Mouse (Mus musculus): Measurements from ENCODE around the gene Kmt2e. TPM values are rescaled to one million over a fixed set of nuclear protein-coding genes. Genes with fewer than 3 reads are reported as not detected.

Kmt2e gene
- polyA plus RNA-seq (2012; rRNA removed), result 15.8 and 23.6 TPM in 2 replicates

- DNase-seq (ENCODE audit: low read depth), result no peak
These were observed at the start of gene Kmt2e for GRCm38 (mm10) chr5:23433720-23434597. Gene Kmt2e, plus strand, starts transcription at chr5:23434441.

DNA sequence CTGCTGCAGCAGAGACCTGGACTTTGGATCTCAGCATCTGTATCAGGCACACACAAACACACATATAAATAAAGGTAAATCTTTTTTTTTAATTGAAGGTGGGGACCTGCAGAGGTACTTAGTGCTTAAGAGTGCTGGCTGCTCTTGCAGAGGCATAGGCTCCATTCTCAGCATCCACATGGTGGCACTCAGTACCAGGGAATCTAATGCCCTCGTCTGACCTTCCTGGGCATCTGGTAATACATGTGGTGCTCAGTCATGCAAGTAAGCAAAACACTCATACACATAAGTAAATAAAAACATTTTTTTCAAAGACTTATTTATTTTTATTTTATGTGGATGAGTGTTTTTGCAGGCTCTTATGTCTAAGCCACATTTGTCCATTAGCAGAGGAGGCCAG, 49.1 kb upstream of the Kmt2e start:
- no peak for DNase-seq (ENCODE audit: low read depth)

GRCm38 (mm10) chr5:23385763-23386217, 48.5 kb upstream of the Kmt2e start:
- no peak for DNase-seq (ENCODE audit: low read depth)

DNA sequence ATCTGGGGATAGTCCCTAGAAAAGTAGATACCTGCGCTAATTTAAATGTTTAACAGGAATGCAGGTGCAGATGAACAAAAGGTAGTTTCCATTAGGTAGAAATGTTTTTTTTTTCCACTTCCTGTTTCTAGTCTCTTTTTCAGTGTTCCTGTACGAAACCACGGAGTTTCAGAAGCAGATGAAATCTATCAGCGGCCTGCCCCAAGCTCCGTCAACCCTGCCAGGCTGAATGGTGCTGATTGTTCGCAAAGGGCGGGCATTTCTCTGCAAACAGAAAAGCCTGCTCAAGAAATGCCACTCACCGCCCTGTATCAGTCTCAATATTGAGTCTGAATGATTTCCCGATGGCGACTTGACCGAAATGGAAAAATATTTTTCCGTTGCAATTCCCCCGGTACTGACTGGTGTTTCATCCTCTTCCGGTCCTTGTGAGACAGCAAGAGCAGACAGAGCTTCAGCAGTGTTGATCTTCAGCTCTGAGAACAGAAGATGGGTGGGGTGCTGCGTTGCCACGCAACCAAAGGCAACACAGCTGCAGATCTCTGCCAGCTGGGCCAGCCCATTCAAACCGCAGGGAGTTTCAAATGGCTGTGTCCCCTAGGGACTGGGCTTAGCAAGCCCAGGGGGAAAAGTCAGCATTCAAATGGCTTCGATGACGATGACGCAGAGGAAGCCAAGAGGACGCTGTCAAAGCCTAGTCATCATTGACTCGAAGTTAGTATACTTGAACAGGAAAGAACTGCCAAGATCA, 47.5 kb upstream of the Kmt2e start:
- no peak for DNase-seq (ENCODE audit: low read depth)

DNA sequence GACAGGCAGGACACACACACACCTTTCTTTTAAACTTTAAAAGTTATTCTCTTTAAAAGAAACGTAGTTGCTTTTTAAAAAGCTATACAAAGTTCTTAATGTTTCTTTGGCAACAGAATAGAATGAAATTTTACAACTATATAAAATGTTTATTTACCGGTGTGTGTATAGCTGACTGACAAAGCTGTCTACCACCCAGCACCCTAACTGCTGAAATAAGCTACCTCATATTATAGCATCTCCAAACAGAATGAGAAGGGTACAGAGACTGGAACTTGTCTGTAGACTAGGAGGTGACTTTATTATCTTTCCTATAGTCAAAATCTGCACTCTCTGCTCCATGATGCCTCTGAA, 47.0 kb upstream of the Kmt2e start:
- no peak for DNase-seq (ENCODE audit: low read depth)

DNA sequence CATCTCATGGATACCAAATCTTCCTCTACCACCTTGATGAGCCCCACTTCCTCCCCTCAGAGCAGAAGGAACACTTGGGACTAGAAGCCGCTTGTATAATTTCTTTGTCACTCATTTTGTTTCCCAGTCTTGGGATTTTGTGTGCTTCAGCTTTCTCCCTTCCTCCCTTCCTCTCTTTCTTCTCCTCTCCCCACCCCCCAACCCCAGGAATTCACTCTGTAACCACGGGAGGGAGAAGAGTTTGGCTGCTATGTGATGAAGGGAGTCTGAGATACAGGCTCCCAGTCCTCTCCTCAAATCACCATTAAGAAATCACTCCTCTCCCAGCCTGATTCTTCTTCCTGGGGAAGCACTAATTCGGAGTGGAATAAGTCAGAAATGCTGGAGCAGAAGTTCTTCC, 46.1 kb upstream of the Kmt2e start:
- DNase-seq (ENCODE audit: low read depth), result no peak

DNA sequence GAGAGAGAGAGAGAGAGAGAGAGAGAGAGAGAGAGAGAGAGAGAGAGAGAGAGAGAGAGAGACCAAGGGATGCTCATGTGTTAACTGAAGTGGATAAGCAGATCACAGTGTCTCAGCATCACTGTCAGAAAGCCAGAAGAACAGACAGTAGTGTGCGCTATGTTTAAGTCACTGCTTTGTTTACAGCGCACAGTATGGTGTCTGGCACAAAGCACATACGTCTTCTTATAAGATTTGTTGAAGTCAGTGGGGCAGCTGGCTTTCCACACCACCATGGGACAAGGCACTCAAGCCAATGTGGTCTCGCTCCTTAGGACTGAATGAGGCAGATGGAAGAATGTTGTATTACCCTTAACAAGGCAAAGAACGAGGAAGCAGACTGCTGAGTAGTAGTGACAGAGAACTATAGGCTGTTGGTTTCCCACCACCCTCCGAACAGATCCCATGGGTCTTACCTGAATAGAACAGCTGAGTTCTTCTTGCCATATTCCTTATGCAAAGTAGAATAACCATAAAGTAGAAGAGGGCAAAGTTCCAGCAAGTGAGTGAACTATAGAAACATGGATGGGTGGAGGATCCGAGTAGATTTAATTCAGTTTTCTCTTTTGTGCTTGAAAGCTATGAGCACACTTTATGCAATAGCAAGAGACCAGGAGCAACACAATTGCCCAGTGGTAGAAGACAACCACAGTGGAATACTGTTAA, 44.5 kb upstream of the Kmt2e start:
- DNase-seq (ENCODE audit: low read depth), result no peak

- DNase-seq (ENCODE audit: low read depth), result no peak
These were observed 42.5 kb upstream of the Kmt2e start for GRCm38 (mm10) chr5:23391714-23392113.

DNA sequence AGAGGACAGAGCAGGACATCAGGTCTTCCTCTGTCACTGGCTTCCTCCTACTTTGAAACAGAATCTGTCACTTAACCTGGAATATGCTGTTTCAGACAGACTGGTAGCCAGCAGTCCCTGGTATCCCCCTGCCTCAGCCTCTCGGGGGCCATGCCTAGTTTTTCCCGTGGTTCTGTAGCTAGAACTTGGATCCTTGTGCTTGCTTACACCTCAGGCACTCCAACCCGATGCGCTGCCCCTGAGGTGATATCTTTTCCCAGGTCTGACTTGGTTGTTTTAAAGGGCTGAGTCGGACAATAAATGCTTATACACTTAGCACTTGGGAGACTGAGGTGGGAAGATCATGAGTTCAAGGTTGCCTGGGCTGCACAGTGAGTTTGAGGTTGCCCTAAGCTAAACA, 40.4 kb upstream of the Kmt2e start:
- DNase-seq (ENCODE audit: low read depth), result no peak

GRCm38 (mm10) chr5:23394366-23395145, 39.7 kb upstream of the Kmt2e start:
- DNase-seq (ENCODE audit: low read depth), result no peak

DNA sequence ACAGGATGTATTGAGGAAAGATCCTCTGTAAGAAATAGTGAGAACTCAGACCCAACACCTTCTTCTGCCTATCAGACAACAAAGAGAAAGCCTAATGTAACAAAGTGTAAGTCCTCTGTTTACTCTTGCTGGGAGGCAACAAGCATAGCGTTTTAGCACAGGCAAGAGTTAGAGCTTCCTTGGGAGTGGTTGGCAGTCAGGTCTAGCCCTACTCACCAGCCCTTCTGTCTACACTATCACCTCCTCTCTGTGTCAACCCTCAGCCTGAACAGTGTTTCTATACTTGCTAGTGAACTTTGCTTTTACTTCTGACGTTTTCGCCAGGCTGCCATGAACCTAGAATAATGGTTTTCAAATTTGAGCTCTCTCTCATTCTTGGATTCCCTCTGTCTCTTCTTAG, 38.5 kb upstream of the Kmt2e start:
- no peak for DNase-seq (ENCODE audit: low read depth)

- DNase-seq (ENCODE audit: low read depth), result no peak
These were observed 37.5 kb upstream of the Kmt2e start for GRCm38 (mm10) chr5:23396756-23397155.

- DNase-seq (ENCODE audit: low read depth), result no peak
These were observed 34.1 kb upstream of the Kmt2e start for GRCm38 (mm10) chr5:23400156-23400555.

DNA sequence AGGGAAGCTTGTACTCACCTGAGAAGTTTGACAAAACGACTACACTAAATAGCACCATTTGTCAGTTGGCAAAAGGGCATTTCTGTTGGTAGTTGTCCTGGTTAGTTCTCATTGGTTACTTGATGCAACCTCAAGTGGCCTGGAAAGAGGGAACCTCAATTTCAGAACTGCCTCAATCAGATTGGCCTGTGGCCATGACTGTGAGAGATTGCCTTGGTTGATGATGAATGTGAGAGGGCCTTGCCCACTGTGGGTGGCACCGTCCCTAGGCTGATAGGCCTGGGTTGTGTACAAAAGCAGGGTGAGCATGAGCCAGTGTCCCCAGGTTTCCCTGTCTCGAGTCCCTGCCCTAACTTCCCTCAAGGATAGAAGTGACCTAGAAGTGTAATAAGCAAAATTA, 33.4 kb upstream of the Kmt2e start:
- DNase-seq (ENCODE audit: low read depth), result no peak

- DNase-seq (ENCODE audit: low read depth), result peak; percentile 94
These were observed 32.9 kb upstream of the Kmt2e start for GRCm38 (mm10) chr5:23401368-23401767.

- no peak for DNase-seq (ENCODE audit: low read depth)
These were observed 32.2 kb upstream of the Kmt2e start for GRCm38 (mm10) chr5:23401999-23402398.

GRCm38 (mm10) chr5:23403161-23403560, 31.1 kb upstream of the Kmt2e start:
- no peak for DNase-seq (ENCODE audit: low read depth)

GRCm38 (mm10) chr5:23405666-23406404, 28.4 kb upstream of the Kmt2e start:
- no peak for DNase-seq (ENCODE audit: low read depth)

DNA sequence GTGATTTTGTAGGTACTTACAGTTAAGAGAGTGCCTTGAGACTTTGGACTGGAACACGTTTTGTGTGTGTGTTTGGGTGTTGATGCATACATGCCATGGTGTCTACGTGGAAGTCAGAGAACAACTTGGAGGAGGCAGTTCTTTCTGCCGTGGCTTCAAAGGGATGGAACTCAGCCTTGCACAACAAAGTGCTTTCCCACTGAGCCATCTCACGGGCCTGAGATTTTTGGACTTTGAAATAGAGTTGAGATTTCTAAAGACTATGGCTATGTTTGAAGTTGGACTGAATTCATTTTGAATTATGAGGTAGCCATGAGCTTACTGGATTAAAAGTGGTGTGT, 27.9 kb upstream of the Kmt2e start:
- no peak for DNase-seq (ENCODE audit: low read depth)

DNA sequence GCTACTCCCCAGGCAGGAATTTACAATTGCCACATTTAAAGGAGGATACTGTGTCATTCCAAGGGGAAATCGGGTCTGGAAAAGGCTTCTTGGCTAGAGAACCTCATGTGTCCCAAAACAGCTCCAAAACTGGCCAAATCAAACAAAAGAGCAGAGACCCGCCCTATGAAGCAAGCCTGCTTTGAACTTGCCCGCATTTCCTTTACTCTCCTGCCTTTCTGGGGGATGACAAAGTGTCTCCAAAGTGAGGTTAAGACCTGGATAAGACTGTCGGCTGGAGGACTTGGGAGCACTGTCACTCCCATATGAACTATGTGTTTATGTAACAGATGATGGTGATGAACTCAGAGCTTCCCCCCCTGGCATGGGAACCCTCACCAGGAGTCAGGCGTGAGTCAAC, 26.1 kb upstream of the Kmt2e start:
- no peak for DNase-seq (ENCODE audit: low read depth)

Data from gonadal fat pad, adult 2 months (tissue).